Mouse (Mus musculus): Measurements from ENCODE around the gene Gm8453. TPM values are rescaled to one million over a fixed set of nuclear protein-coding genes. Genes with fewer than 3 reads are reported as not detected.
"Not testable (repeated sequence)": the region's sequence is repeated elsewhere in the genome, so short reads cannot be mapped to it uniquely, and the experiment has no call there.

Gm8453 gene
- polyA plus RNA-seq (2012; rRNA removed) = not detected in 2 replicates
- polyA plus RNA-seq (2014; fragmentation: Nextera tagmentation; extraction: Ambion mirVana) = not detected in 2 replicates

DNA sequence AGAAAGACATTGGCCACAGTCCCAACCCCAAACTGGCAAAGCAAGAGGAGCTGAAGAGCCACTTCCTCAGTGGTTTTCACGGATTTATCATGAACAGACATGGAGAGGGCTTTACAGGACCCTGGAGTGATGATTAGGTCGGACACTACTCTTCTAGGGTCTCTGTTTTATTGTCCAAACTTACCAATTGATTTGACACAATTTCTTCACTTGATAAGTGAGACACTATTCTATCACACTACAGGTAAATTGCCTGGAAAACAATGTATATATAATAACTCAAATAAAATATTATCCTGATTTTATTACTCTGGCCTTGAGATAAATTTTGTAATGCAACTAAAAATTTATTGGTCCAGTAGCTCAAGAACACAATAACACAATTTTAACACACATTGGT is at the start of gene Gm8453:
Gene Gm8453, minus strand, starts transcription at position 101 of the 400 bp plus-strand sequence.
- not testable (repeated sequence) for H3K9me3 ChIP-seq (ENCODE audit: control insufficient read depth, low read length); H3K9ac ChIP-seq (replicated peaks); H3K27me3 ChIP-seq (ENCODE audit: control insufficient read depth, insufficient read depth, low read length); DNase-seq (ENCODE audit: low read depth in 3 of 3, low spot score in 3 of 3); H3K27ac ChIP-seq; H3K4me1 ChIP-seq (replicated peaks; ENCODE audit: control insufficient read depth in 2 of 2, insufficient read depth in 2 of 2, low read length in 1 of 2); H3K4me2 ChIP-seq (ENCODE audit: low read depth); H3K4me3 ChIP-seq (ENCODE audit: insufficient read depth in 1 of 2, low read depth in 2 of 2, low read length in 2 of 2); ATAC-seq (ENCODE audit: insufficient read depth); H3K36me3 ChIP-seq (replicated peaks; ENCODE audit: control insufficient read depth, insufficient read depth, low read depth)
- 4% methylated on average over 1 of the region's 2 CpGs for WGBS (ENCODE audit: insufficient replicate concordance)

DNA sequence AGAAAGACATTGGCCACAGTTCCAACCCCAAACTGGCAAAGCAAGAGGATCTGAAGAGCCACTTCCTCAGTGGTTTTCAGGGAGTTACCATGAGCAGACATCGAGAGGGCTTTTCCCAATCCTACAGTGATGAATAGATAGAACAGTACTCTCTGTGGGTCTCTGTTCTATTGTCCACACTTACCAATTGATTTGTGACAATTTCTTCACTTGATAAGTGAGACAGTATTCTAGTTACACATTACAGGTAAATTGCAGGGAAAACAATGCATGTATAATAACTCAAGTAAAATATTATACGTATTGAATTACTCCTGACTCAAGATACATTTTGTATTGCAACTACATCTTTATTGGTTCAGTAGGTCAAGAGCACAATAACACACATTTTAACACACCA is 28.1 kb downstream of the Gm8453 start, which contains the start of gene Gm8653:
Gene Gm8653, minus strand, starts transcription at position 101 of the 400 bp plus-strand sequence.
- H3K9ac ChIP-seq (replicated peaks); ATAC-seq (ENCODE audit: insufficient read depth); H3K27me3 ChIP-seq (ENCODE audit: control insufficient read depth, insufficient read depth, low read length); DNase-seq (ENCODE audit: low read depth in 3 of 3, low spot score in 3 of 3); H3K4me3 ChIP-seq (ENCODE audit: insufficient read depth in 1 of 2, low read depth in 2 of 2, low read length in 2 of 2); H3K4me2 ChIP-seq (ENCODE audit: low read depth); H3K27ac ChIP-seq; H3K4me1 ChIP-seq (replicated peaks; ENCODE audit: control insufficient read depth in 2 of 2, insufficient read depth in 2 of 2, low read length in 1 of 2); H3K9me3 ChIP-seq (ENCODE audit: control insufficient read depth, low read length); H3K36me3 ChIP-seq (replicated peaks; ENCODE audit: control insufficient read depth, insufficient read depth, low read depth): not testable (repeated sequence)
- WGBS (ENCODE audit: insufficient replicate concordance) = no CpG with 5 or more reads among the region's 2 CpGs

DNA sequence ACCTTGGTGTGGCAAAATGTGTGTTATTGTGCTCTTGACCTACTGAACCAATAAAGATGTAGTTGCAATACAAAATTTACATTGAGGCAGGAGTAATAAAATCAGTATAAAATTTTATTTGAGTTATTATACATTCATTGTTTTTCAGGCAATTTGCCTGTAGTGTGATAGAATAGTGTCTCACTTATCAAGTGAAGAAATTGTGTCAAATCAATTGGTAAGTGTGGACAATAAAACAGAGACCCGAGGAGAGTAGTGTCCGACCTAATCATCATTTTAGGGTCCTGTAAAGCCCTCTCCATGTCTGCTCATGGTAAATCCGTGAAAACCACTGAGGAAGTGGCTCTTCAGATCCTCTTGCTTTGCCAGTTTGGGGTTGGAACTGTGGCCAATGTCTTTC is 40.2 kb downstream of the Gm8453 start, which contains the start of gene Vmn1r143:
Gene Vmn1r143, plus strand, starts transcription at position 301 of the 400 bp plus-strand sequence.
- not testable (repeated sequence) for H3K36me3 ChIP-seq (replicated peaks; ENCODE audit: control insufficient read depth, insufficient read depth, low read depth); H3K9ac ChIP-seq (replicated peaks); H3K4me1 ChIP-seq (replicated peaks; ENCODE audit: control insufficient read depth in 2 of 2, insufficient read depth in 2 of 2, low read length in 1 of 2); H3K27ac ChIP-seq; H3K9me3 ChIP-seq (ENCODE audit: control insufficient read depth, low read length); H3K27me3 ChIP-seq (ENCODE audit: control insufficient read depth, insufficient read depth, low read length); ATAC-seq (ENCODE audit: insufficient read depth); H3K4me2 ChIP-seq (ENCODE audit: low read depth); DNase-seq (ENCODE audit: low read depth in 3 of 3, low spot score in 3 of 3); H3K4me3 ChIP-seq (ENCODE audit: insufficient read depth in 1 of 2, low read depth in 2 of 2, low read length in 2 of 2)
- no CpG with 5 or more reads among the region's 3 CpGs for WGBS (ENCODE audit: insufficient replicate concordance)

Other genes starting within 250 kb of the Gm8453 start
- gene Vmn1r137, start 234.9 kb downstream of the Gm8453 start, polyA plus RNA-seq (2012; rRNA removed) = not detected in 2 replicates
- gene Vmn1r137, start 234.9 kb downstream of the Gm8453 start, polyA plus RNA-seq (2014; fragmentation: Nextera tagmentation; extraction: Ambion mirVana) = not detected in 2 replicates
- not detected in 2 replicates for gene Vmn1r138, start 200.6 kb downstream of the Gm8453 start, polyA plus RNA-seq (2012; rRNA removed)
- gene Vmn1r138, start 200.6 kb downstream of the Gm8453 start, polyA plus RNA-seq (2014; fragmentation: Nextera tagmentation; extraction: Ambion mirVana) = not detected in 2 replicates
- not detected in 2 replicates for gene Gm6176, start 173.2 kb downstream of the Gm8453 start, polyA plus RNA-seq (2012; rRNA removed)
- gene Gm6176, start 173.2 kb downstream of the Gm8453 start, polyA plus RNA-seq (2014; fragmentation: Nextera tagmentation; extraction: Ambion mirVana) = not detected in 2 replicates
- gene Vmn1r139, start 160.4 kb downstream of the Gm8453 start, polyA plus RNA-seq (2012; rRNA removed) = not detected in 2 replicates
- not detected in 2 replicates for gene Vmn1r139, start 160.4 kb downstream of the Gm8453 start, polyA plus RNA-seq (2014; fragmentation: Nextera tagmentation; extraction: Ambion mirVana)
- gene Gm16451, start 111.2 kb downstream of the Gm8453 start, polyA plus RNA-seq (2012; rRNA removed) = not detected in 2 replicates
- gene Gm16451, start 111.2 kb downstream of the Gm8453 start, polyA plus RNA-seq (2014; fragmentation: Nextera tagmentation; extraction: Ambion mirVana) = not detected in 2 replicates
- gene Gm10666, start 94.7 kb downstream of the Gm8453 start, polyA plus RNA-seq (2012; rRNA removed) = not detected in 2 replicates
- not detected in 2 replicates for gene Gm10666, start 94.7 kb downstream of the Gm8453 start, polyA plus RNA-seq (2014; fragmentation: Nextera tagmentation; extraction: Ambion mirVana)
- gene Vmn1r142, start 65.4 kb downstream of the Gm8453 start, polyA plus RNA-seq (2012; rRNA removed) = not detected in 2 replicates
- not detected in 2 replicates for gene Vmn1r142, start 65.4 kb downstream of the Gm8453 start, polyA plus RNA-seq (2014; fragmentation: Nextera tagmentation; extraction: Ambion mirVana)
- not detected in 2 replicates for gene Vmn1r143, start 40.1 kb downstream of the Gm8453 start, polyA plus RNA-seq (2012; rRNA removed)
- gene Vmn1r143, start 40.1 kb downstream of the Gm8453 start, polyA plus RNA-seq (2014; fragmentation: Nextera tagmentation; extraction: Ambion mirVana) = not detected in 2 replicates
- gene Gm8653, start 28.2 kb downstream of the Gm8453 start, polyA plus RNA-seq (2012; rRNA removed) = not detected in 2 replicates
- not detected in 2 replicates for gene Gm8653, start 28.2 kb downstream of the Gm8453 start, polyA plus RNA-seq (2014; fragmentation: Nextera tagmentation; extraction: Ambion mirVana)
- gene Gm4187, start 100.2 kb upstream of the Gm8453 start, polyA plus RNA-seq (2012; rRNA removed) = not detected in 2 replicates
- gene Gm4187, start 100.2 kb upstream of the Gm8453 start, polyA plus RNA-seq (2014; fragmentation: Nextera tagmentation; extraction: Ambion mirVana) = not detected in 2 replicates
- gene Gm8660, start 141.6 kb upstream of the Gm8453 start, polyA plus RNA-seq (2012; rRNA removed) = not detected in 2 replicates
- not detected in 2 replicates for gene Gm8660, start 141.6 kb upstream of the Gm8453 start, polyA plus RNA-seq (2014; fragmentation: Nextera tagmentation; extraction: Ambion mirVana)
- not detected in 2 replicates for gene Vmn1r148, start 184.1 kb upstream of the Gm8453 start, polyA plus RNA-seq (2012; rRNA removed)
- not detected in 2 replicates for gene Vmn1r148, start 184.1 kb upstream of the Gm8453 start, polyA plus RNA-seq (2014; fragmentation: Nextera tagmentation; extraction: Ambion mirVana)
- gene Vmn1r149, start 208.7 kb upstream of the Gm8453 start, polyA plus RNA-seq (2012; rRNA removed) = not detected in 2 replicates
- gene Vmn1r149, start 208.7 kb upstream of the Gm8453 start, polyA plus RNA-seq (2014; fragmentation: Nextera tagmentation; extraction: Ambion mirVana) = not detected in 2 replicates
- gene Gm10665, start 234.6 kb upstream of the Gm8453 start, polyA plus RNA-seq (2012; rRNA removed) = not detected in 2 replicates
- gene Gm10665, start 234.6 kb upstream of the Gm8453 start, polyA plus RNA-seq (2014; fragmentation: Nextera tagmentation; extraction: Ambion mirVana) = not detected in 2 replicates

All from liver, embryonic 14.5 days (tissue).